Mouse (Mus musculus) ES-CJ7 (cell line): ENCODE results near the gene Ubb.

Experiments used
- DNase-seq: peaks from one replicate; pipeline ENCODE4 v3.0.0; 2011; ENCODE audit warnings: low read depth, low spot score

Ubb gene

DNA sequence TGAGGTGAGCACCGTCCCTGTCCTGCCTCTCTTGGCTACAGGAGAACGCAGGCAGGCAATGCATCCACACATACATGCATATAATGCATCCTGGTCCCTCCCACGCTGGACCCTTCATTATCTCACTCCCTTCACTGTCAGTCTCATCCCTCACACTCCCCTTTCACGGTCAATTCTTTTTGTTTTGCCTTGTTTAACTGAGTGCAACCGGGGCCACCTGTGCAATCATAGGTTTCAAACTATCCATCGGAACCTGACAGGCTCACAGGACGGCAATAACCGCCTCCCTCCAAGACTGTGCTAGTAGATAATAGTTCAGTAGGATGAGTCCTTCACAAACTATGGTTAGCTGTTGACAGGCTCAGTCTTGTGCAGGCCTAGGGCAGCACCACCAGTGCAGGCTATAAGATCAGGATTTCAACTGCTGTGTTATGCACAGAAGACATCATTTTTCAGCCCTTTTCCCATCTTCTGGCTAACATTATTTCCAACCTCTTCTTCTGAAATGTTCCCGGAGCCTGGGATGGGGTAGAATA is 33.8 kb downstream of the Ubb start:
- DNase-seq, result no peak

- DNase-seq, result no peak
Observed at GRCm38 (mm10) chr11:62587034-62587433, 36.1 kb downstream of the Ubb start.

- DNase-seq, result no peak
Observed at GRCm38 (mm10) chr11:62589391-62589790, 38.4 kb downstream of the Ubb start.

- DNase-seq, result no peak
Observed at GRCm38 (mm10) chr11:62591026-62591425, 40.1 kb downstream of the Ubb start.

DNA sequence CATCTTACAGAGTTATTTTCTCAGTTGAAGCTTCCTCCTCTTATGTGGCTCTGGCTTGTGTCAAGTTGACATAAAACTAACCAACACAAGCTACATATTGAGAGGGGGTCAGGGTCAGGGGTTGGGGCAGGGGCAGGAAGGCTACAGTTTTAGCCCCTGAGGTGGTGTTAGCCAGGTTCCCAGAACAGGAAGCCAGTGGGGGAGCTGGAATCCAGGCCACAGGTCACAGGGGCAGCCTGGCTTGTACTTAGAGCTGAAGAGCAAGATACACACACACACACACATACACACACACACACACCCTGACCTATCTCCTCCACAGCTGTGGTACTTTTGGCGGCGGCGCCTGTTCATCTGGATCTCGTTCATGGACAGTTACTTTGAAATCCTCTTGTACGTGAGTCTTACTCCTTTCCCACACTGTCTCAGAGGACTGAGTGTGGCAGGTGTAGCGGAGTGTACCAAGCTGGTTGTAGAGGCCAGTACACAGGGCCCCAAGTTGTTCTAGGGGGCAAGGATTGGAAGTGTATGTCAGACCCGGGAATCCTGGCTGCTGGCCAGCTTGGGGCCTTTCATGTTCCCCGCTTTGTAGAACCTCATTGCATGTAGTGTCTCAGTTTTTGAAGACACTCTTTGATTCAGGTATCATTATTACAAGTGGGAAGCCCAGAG is 41.1 kb downstream of the Ubb start:
- DNase-seq, result no peak

- DNase-seq, result no peak
Observed at GRCm38 (mm10) chr11:62598571-62598970, 47.6 kb downstream of the Ubb start.

GRCm38 (mm10) chr11:62601732-62602618 is 51.0 kb downstream of the Ubb start:
- DNase-seq, result peak; percentile 44
